Mouse (Mus musculus) G1E-ER4 (cell line): ENCODE measurements around the gene Wdr46. TPM values are rescaled to one million over a fixed set of nuclear protein-coding genes. Genes with fewer than 3 reads are reported as not detected.

Source experiments
- GATA1 ChIP-seq: IDR thresholded peaks from one replicate; pipeline ENCODE4 v1.8.0; 2012; ENCODE audit warnings: low read length, inconsistent platforms
- polyA plus RNA-seq: library from polyadenylated mRNA; stranded (reverse); fragments of >175 nt; gene quantifications from 2 replicates; pipeline ENCODE4 v1.2.3, GENCODE M21; 2012

Wdr46 gene
- polyA plus RNA-seq, 1 experiment = 186 TPM

GRCm38 (mm10) chr17:33935422-33936055 is 4.9 kb upstream of the Wdr46 start:
- TF ChIP-seq GATA1 = no peak

GRCm38 (mm10) chr17:33936993-33937392 is 3.5 kb upstream of the Wdr46 start:
- TF ChIP-seq GATA1 = no peak

GRCm38 (mm10) chr17:33938783-33939182 is 1.7 kb upstream of the Wdr46 start:
- no peak for TF ChIP-seq GATA1

- TF ChIP-seq GATA1 = no peak
Observed at GRCm38 (mm10) chr17:33940981-33941380, 521 bp downstream of the Wdr46 start.

GRCm38 (mm10) chr17:33941381-33941780 is 921 bp downstream of the Wdr46 start:
- TF ChIP-seq GATA1 = no peak

GRCm38 (mm10) chr17:33943454-33943853 is 3.0 kb downstream of the Wdr46 start:
- TF ChIP-seq GATA1 = no peak

DNA sequence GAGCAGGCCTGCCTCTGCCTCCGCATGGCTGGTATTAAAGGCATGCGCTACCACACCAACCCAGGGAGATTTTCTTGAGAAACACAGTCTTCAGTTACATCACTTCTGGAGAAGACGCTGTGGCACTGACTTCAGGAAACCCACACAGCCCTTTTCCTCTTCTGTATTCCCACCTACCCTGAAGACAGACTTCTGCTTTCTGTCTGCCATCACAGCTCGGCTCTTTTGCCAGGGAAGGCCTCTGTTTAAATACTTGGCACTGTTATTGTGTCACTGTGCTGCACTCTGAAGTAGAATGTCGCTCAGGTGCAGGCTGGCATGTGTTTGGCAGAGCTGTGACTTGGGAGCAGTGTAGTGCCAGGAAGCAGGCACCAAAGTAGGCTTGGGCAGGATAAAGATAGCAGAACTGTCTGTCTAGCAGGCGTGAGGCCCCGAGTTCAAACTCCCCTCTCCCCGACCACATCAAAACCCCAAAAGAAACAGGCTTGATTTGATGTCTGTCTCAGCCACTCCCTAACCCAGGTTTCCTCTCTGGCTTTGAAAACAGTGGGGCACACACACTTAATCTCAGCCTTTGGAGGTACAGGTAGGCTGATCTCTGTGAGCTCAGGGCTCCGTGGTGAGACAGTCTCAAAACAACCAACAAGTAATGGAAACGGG is 7.1 kb downstream of the Wdr46 start:
- no peak for TF ChIP-seq GATA1

GRCm38 (mm10) chr17:33948090-33948904 is 7.8 kb downstream of the Wdr46 start:
- TF ChIP-seq GATA1 = no peak

- TF ChIP-seq GATA1 = no peak
Observed at GRCm38 (mm10) chr17:33948905-33949537, 8.6 kb downstream of the Wdr46 start.

DNA sequence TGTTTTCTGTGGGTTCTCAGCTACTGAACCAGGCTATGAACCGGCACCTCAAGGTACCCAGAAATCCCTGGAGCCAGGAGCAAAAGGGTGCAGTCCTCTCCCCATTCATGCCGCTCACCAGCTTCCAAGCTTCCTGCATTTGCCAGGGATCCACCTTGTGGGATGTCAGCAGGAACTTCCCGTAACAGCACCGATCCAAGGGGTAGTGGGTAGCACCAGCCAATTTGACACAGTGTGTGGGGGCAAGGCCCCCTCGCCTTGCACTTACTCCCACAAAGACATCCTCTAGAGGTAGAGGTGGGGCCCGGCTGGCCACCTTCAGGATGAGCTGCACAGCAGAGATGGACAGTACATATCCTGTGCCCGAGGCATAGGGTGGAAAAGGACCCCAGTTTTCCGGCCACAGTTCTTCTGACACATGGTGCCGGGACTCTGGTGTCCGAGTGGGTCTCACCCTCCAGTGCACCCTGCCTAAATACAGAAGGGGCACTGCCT is 9.7 kb downstream of the Wdr46 start:
- TF ChIP-seq GATA1 = no peak

DNA sequence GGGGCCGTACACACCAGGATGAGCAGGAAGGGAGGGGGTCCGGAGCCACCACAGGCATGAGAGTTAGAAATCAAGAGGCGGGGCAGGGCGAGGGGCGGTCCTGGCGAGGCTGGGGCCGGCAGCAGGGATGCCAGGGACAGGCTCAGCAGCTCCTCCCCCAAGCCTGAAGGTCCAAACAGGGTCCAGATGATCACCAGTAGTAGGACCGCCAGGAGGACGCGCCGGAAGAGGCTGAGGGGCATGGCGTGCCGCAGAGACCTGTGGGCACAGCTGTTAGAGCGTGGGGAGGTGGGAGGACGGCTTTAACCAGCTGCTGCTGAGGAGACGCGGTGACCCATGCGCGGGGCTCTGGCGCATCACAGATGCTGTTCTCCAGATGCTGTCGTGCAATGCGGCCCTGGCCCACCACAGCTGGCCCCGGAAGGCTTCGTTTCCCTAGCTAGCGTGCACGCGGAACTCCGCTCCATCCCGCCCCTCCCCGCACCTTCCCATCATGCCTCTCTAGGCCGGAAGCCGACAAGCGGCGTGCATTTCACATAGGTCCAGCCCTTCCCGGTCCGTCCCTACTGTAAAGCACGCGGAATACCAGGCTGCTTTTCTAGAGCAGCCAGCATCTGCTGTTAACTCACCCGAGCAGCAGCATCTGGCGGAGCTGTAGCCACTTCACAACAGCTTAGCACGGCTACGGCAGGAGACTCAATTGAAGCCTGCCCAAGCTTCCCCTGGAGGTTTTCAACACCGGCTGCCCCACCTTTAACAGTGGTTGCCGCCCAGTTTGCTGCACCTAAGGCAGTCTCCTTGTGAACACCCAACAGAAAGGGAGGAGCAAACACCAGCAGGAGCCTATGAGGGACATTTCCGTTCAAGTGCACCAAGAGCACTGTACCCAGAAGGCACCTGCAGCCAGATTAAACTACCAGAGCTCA is 10.8 kb downstream of the Wdr46 start, which contains the start of gene B3galt4:
Gene B3galt4 (minus strand): TSS at position 468 of the 926 bp plus-strand sequence.
- TF ChIP-seq GATA1 = no peak

DNA sequence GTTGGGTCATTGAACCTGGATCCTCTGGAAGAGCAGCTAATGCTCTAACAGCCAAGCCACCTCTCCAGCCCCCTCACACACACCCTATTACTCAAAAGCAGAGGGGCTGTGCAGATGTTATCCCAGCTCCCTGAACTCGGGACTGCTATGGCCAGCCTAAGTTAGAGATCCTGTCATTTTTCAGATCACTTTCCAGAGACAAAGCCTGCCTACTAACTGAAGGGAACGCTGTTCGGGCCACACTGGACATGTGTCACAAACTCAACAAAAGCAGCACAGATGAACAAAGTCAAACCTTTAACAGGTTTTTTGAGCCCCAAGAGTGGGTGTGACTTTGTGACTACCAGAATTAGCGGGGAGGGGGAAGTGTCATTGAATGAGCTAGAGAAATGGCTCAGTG is 12.4 kb downstream of the Wdr46 start:
- TF ChIP-seq GATA1 = no peak

GRCm38 (mm10) chr17:33953310-33953709 is 12.8 kb downstream of the Wdr46 start:
- no peak for TF ChIP-seq GATA1

DNA sequence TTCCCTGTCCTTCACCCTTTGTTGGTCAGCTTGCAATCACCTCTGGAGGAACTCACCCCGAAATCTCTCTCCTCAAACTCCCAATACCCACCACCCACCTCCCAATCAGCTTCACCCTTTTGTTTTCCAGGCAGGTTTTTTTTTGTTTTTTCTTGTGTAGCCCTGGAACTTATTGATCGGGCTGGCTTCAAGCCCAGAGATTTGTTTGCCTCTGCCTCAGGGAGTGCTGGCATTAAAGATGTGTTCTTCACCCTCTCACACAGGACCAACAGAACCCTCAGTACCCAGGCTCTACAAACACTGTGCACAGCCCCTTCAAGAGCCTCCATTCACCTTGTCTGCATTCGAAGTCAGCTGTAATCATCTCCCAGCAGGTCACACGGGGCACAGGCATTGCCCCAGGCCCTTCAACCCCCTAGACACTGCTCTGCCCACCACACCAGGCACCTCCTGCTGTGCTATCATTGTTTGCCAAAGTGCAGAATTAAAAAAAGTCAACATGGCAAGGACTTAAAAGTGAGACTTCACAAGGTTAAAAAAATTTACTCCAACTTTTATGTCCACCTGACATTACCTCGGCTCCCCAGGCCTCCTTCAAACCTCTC is 13.6 kb downstream of the Wdr46 start:
- TF ChIP-seq GATA1 = no peak
